Mouse (Mus musculus): ENCODE results near the gene Kcnk3. TPM values are rescaled to one million over a fixed set of nuclear protein-coding genes. Genes with fewer than 3 reads are reported as not detected.

Gene Kcnk3
- polyA plus RNA-seq, 1 experiment = 0.95 TPM

DNA sequence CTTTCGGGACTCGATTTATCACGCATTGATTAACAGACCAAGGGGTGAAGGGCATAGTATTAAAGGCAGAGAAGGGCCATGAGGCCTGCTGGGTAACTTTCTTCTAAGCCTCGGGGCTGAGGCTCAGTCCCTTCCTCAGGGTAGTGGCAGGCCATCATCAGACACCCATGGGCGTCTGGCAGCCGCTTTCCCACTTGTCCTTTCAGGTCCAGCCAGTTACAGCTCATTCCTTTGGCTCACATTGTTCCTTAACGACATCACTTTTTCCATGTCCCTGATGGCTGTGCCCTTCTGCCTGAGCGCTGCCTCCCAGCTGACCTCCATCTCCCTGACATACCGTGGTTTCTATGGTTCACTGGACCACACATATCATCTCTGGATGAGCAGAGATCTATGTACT lies 10.7 kb upstream of the Kcnk3 start:
- H3K4me1 ChIP-seq (ENCODE audit: control insufficient read depth, insufficient read depth, low read length) = no peaks in the 10 kb centered on the region; the same call in 1 of the 2 replicates
- no peak overlapping the region for H3K27ac ChIP-seq (ENCODE audit: control insufficient read depth, insufficient read depth, low read depth, low read length)
- TF ChIP-seq CTCF (IDR thresholded peaks at IDR 0.05; ENCODE audit: control insufficient read depth, insufficient read depth, insufficient replicate concordance, low read depth, low read length) (no peak), POLR2A (IDR thresholded peaks at IDR 0.05; ENCODE audit: control insufficient read depth, low read depth, low read length) (no peak)
- no peak overlapping the region for H3K4me3 ChIP-seq (ENCODE audit: control insufficient read depth, low read depth, low read length)
- H3K36me3 ChIP-seq (ENCODE audit: control insufficient read depth, insufficient read depth, low read length) = no peaks in the 10 kb centered on the region
- H3K27me3 ChIP-seq (ENCODE audit: control insufficient read depth, insufficient read depth, low read length) = no peaks in the 10 kb centered on the region

DNA sequence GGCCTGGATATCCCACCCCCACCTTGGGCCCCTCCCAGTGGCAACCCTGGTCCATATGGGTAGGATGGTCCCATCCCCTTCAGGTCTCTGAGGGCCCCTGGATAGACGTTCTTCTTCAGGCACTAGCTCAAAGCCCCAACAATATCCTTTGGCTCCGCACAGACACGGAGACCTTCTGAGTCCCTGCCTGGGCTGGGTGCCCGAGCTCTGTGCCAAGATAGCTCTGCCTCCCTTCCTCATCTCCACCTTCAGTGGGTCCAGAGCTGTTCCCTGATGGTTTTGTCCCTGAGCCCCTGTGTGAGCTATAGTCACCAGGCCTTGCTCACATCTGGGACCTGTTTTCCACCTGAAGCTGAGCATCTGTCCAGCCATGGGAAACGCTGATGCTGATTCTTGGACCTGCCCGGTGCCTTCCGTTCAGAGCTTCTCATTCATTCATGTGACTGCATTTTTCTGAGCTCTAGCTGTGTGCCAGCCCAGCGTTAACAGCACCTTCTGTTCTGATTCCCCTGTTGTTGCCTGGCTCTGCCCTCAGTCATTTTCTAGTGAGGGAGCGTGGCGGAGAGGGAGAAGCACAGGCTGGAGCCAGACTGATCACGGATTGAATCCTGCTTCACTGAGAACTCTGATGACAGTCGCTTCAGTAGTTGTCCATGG lies 10.2 kb upstream of the Kcnk3 start:
- no peaks in the 10 kb centered on the region; the same call in 1 of the 2 replicates for H3K4me1 ChIP-seq (ENCODE audit: control insufficient read depth, insufficient read depth, low read length)
- no peaks in the 10 kb centered on the region for H3K27me3 ChIP-seq (ENCODE audit: control insufficient read depth, insufficient read depth, low read length)
- H3K36me3 ChIP-seq (ENCODE audit: control insufficient read depth, insufficient read depth, low read length) = no peaks in the 10 kb centered on the region
- H3K4me3 ChIP-seq (ENCODE audit: control insufficient read depth, low read depth, low read length) = no peak overlapping the region
- TF ChIP-seq CTCF (IDR thresholded peaks at IDR 0.05; ENCODE audit: control insufficient read depth, insufficient read depth, insufficient replicate concordance, low read depth, low read length) = no peak
- TF ChIP-seq POLR2A (IDR thresholded peaks at IDR 0.05; ENCODE audit: control insufficient read depth, low read depth, low read length) = no peak
- no peak overlapping the region for H3K27ac ChIP-seq (ENCODE audit: control insufficient read depth, insufficient read depth, low read depth, low read length)

DNA sequence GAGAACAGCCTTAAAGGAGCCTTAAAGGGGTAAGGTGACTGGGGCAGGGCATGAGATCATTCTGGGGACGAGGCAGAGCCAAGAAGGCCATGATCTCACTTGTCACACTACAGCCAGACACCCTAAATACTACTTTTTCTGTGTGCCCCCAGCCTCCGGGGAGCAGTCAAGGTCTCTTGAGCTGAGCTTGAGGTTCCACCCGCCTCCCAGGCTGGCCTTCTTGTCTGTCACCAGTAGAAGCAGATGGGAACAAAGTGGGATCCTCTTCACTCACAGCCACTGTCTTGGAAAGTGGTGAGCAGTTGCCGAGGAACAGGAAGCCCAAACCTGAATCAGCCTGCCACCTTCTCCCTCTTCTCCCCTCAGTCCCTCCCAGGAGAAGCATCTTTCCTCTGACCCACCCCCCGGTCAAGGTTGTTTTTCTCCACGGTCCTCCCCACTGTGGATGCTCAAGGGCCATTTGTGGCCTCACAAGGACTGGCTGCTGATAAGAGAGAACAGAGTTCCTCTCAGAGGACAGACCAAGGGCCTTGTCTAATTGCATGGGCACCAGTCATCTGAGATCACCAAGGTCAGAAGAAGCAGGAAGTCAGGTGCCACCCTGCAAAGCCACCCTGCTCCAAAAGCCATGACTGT lies 9.4 kb upstream of the Kcnk3 start:
- Histone ChIP-seq H3K36me3 (ENCODE audit: control insufficient read depth, insufficient read depth, low read length) (no peaks in the 10 kb centered on the region), H3K4me3 (ENCODE audit: control insufficient read depth, low read depth, low read length) (no peak overlapping the region), H3K27me3 (ENCODE audit: control insufficient read depth, insufficient read depth, low read length) (no peaks in the 10 kb centered on the region), H3K27ac (ENCODE audit: control insufficient read depth, insufficient read depth, low read depth, low read length) (no peak overlapping the region), H3K4me1 (ENCODE audit: control insufficient read depth, insufficient read depth, low read length) (no peaks in the 10 kb centered on the region; the same call in 1 of the 2 replicates)
- TF ChIP-seq POLR2A (IDR thresholded peaks at IDR 0.05; ENCODE audit: control insufficient read depth, low read depth, low read length) = no peak
- no peak for TF ChIP-seq CTCF (IDR thresholded peaks at IDR 0.05; ENCODE audit: control insufficient read depth, insufficient read depth, insufficient replicate concordance, low read depth, low read length)

DNA sequence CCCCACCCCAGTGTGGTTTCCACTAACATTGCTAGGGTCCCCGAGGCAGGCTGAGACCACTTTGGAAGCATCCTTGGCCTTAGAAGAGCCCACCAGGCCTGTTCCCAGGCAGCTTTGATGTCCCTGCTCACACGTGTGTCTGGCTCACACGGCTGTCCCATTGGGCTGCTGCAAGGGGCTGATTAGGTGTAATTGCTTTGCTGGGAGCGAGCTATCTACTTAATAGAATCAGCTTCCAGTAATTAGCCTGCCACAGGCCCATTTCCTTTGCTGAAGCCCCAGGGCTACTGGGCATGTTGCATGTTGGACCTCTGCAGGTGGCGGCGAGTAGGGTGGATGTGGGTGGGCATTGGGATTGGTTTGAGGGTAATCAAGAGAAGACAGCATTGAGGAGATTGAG lies 7.2 kb upstream of the Kcnk3 start:
- H3K27me3 ChIP-seq (ENCODE audit: control insufficient read depth, insufficient read depth, low read length) = no peaks in the 10 kb centered on the region
- no peak for TF ChIP-seq POLR2A (IDR thresholded peaks at IDR 0.05; ENCODE audit: control insufficient read depth, low read depth, low read length)
- no peak overlapping the region for H3K27ac ChIP-seq (ENCODE audit: control insufficient read depth, insufficient read depth, low read depth, low read length)
- H3K4me1 ChIP-seq (ENCODE audit: control insufficient read depth, insufficient read depth, low read length) = no peaks in the 10 kb centered on the region
- H3K4me3 ChIP-seq (ENCODE audit: control insufficient read depth, low read depth, low read length) = no peak overlapping the region
- H3K36me3 ChIP-seq (ENCODE audit: control insufficient read depth, insufficient read depth, low read length) = no peaks in the 10 kb centered on the region

DNA sequence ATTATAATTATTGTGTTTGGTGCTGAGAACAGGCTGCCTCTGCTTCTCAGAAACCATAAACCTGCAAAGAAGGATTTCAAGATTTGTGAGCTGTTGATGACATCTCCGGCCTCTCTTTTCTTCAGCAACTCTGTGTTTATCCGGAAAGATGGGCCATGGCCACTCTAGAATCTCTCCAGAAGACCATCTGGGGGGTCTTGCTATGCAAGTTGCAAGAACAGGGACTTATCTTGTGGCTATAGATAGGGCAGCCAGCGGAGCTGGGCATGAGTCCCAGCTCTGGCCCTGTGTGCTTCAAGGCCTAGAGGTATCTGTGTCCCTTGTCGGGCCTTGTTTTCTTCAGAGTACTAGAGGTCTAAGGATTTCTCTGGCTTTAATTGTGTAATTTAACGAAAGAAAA lies 6.0 kb upstream of the Kcnk3 start:
- TF ChIP-seq CTCF (IDR thresholded peaks at IDR 0.05; ENCODE audit: control insufficient read depth, insufficient read depth, insufficient replicate concordance, low read depth, low read length) (no peak), POLR2A (IDR thresholded peaks at IDR 0.05; ENCODE audit: control insufficient read depth, low read depth, low read length) (no peak)
- H3K4me1 ChIP-seq (ENCODE audit: control insufficient read depth, insufficient read depth, low read length) = no peaks in the 10 kb centered on the region
- no peak overlapping the region for H3K4me3 ChIP-seq (ENCODE audit: control insufficient read depth, low read depth, low read length)
- H3K27me3 ChIP-seq (ENCODE audit: control insufficient read depth, insufficient read depth, low read length) = no peaks in the 10 kb centered on the region
- no peaks in the 10 kb centered on the region for H3K36me3 ChIP-seq (ENCODE audit: control insufficient read depth, insufficient read depth, low read length)
- H3K27ac ChIP-seq (ENCODE audit: control insufficient read depth, insufficient read depth, low read depth, low read length) = no peak overlapping the region

DNA sequence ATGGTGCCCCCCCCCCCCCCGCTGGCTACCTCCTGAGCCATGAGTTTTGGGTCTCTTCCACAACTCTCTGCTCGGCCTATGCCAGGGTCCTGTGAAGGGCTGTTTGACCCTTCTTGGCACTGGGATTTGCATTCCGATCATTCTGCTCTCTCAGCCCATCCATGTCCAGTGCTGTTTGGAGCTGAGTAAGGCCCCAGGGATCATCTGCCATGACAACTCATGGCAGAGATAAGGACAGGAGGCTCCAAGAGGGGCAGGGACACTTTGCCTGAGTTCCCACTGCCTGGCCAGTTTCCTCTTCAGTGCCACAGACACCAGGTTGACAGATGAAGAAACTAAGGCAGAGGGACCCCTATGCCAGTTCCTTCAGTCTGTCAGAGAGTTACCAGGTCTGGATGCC lies 1.4 kb upstream of the Kcnk3 start:
- Histone ChIP-seq H3K4me1 (ENCODE audit: control insufficient read depth, insufficient read depth, low read length) (peaks cover 8% of the 10 kb centered on the region), H3K27me3 (ENCODE audit: control insufficient read depth, insufficient read depth, low read length) (0 out of 2 replicates have a peak, but pooled peaks cover 2% of the 10 kb centered on the region), H3K27ac (ENCODE audit: control insufficient read depth, insufficient read depth, low read depth, low read length) (no peak overlapping the region), H3K36me3 (ENCODE audit: control insufficient read depth, insufficient read depth, low read length) (no peaks in the 10 kb centered on the region), H3K4me3 (ENCODE audit: control insufficient read depth, low read depth, low read length) (no peak overlapping the region)
- TF ChIP-seq CTCF (IDR thresholded peaks at IDR 0.05; ENCODE audit: control insufficient read depth, insufficient read depth, insufficient replicate concordance, low read depth, low read length) (no peak), POLR2A (IDR thresholded peaks at IDR 0.05; ENCODE audit: control insufficient read depth, low read depth, low read length) (no peak)

DNA sequence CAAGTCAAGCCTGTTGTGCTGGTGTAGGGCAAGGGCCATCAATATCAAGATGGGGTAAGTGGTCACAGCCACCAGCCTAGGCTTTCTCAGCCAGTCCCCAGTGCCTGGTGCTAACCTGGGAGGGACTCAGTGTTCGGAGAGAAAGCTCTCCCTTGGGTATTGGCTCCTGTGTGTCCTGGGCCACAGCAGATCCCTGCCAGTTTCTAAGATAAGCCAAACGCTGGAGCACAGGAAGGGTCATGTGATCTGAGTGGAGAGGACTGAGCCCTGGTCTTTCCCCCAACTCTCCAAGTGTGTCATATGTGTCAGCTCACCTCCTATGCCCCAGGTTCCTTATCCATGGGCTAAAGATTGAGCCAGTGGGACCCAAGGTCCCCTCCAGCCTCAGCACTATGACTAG lies 869 bp upstream of the Kcnk3 start:
- Histone ChIP-seq H3K27me3 (ENCODE audit: control insufficient read depth, insufficient read depth, low read length) (0 out of 2 replicates have a peak, but pooled peaks cover 2% of the 10 kb centered on the region), H3K36me3 (ENCODE audit: control insufficient read depth, insufficient read depth, low read length) (no peaks in the 10 kb centered on the region), H3K4me3 (ENCODE audit: control insufficient read depth, low read depth, low read length) (no peak overlapping the region), H3K4me1 (ENCODE audit: control insufficient read depth, insufficient read depth, low read length) (peaks cover 8% of the 10 kb centered on the region), H3K27ac (ENCODE audit: control insufficient read depth, insufficient read depth, low read depth, low read length) (no peak overlapping the region)
- TF ChIP-seq CTCF (IDR thresholded peaks at IDR 0.05; ENCODE audit: control insufficient read depth, insufficient read depth, insufficient replicate concordance, low read depth, low read length) (no peak), POLR2A (IDR thresholded peaks at IDR 0.05; ENCODE audit: control insufficient read depth, low read depth, low read length) (no peak)
